Mouse (Mus musculus) liver, adult 10 weeks (tissue): Measurements from ENCODE around the gene Olfr1415. TPM values are rescaled to one million over a fixed set of nuclear protein-coding genes. Genes with fewer than 3 reads are reported as not detected.

ENCODE experiments used
- polyA plus RNA-seq: library from polyadenylated mRNA; stranded (reverse); fragments of 350-450 nt; fragmentation: Illumina TruSeq; extraction: RNeasy Lipid Tissue Mini Kit (QIAGEN cat#74804); gene quantifications from one replicate; pipeline ENCODE4 v1.2.3, GENCODE M21; 2014; ENCODE audit warnings: low read depth, low replicate concordance

The Olfr1415 gene
- not detected for polyA plus RNA-seq

GRCm38 (mm10) chr1:92496001-92496400, at the start of gene Olfr1415:
Gene Olfr1415, minus strand, starts transcription at chr1:92496101.

GRCm38 (mm10) chr1:92518561-92518960, 22.7 kb upstream of the Olfr1415 start, which contains the start of gene Olfr1414:
Gene Olfr1414, minus strand, starts transcription at chr1:92518661.

DNA sequence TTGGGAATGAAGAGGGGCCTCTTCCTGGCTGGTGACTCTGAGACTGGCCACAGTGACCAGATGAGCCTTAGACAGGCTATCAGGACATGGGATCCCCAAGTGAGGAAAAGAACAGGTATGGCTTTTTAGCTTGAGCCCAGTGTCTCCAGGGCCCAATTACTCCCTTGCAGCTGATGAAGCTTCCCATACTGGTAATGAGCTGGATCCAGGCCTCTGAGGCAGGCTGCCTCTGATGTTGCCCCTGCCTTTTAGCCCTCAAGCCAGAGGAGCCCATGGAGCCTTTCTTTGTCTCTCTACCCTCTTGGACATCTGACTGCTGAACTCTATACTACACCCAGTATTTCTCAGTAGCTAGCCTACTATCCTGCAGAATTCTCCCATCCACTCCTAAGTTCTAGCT, 10.9 kb downstream of the Olfr1415 start, which contains the start of gene Olfr1416:
TSS of gene Olfr1416 (minus strand) at position 101 of the 400 bp plus-strand sequence.

DNA sequence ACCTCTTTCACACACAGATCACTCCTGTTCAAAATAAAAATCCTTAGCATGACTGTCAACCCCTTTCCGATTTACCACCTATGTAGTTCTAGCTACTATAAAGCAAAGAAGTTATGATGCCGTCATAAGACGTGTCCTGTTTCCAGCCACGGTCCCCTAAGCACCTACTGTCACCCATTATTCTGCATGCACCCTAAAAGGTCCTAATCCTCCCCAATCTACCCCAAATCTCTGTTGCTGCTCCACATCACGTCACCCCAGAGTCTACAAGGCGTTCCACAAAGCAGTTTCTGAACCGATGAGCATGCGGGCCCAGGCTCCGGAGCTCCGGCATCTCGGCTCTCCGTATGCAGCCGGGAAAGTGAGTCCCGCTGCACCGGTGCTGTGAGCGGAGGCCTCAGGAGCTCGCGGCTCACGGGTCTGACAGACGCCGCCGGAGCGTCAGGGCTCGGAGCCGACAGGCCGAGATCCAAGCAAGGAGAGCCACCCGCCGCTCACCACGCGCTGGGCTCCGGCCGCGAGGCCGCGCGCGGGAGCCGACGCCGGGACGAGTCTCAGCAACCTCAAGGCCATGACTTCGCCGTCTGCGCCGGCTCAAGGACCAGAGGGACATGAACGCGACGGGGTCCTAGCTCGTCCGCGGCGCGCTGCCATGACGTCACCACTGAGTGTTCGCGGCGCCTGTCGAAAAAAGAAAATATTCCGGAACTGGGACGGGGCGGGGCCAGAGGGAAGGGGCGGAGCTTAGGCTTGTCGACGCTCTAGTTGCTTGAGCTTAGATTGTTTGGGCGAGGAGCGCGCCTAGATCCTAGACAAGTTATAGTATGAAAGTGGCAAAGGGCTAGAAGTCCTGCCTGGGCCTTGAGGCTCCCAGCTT, 22.5 kb downstream of the Olfr1415 start, which contains the start of gene Ndufa10:
TSS of gene Ndufa10 (minus strand) at position 696 of the 877 bp plus-strand sequence.

Other genes starting within 250 kb of the Olfr1415 start
- gene Ndufa10, start 22.2 kb downstream of the Olfr1415 start, polyA plus RNA-seq = 242 TPM
- not detected for gene Olfr1416, start 11.0 kb downstream of the Olfr1415 start, polyA plus RNA-seq
- gene Olfr1414, start 22.6 kb upstream of the Olfr1415 start, polyA plus RNA-seq = not detected
- not detected for gene Olfr1413, start 75.2 kb upstream of the Olfr1415 start, polyA plus RNA-seq
- not detected for gene Olfr1412, start 89.7 kb upstream of the Olfr1415 start, polyA plus RNA-seq
- gene Olfr1411, start 98.3 kb upstream of the Olfr1415 start, polyA plus RNA-seq = not detected
- not detected for gene Olfr1410, start 109.7 kb upstream of the Olfr1415 start, polyA plus RNA-seq
- not detected for gene Olfr12, start 121.7 kb upstream of the Olfr1415 start, polyA plus RNA-seq
- gene Cops9, start 145.9 kb upstream of the Olfr1415 start, polyA plus RNA-seq = 65.2 TPM
- not detected for gene Otos, start 152.7 kb upstream of the Olfr1415 start, polyA plus RNA-seq